Mouse (Mus musculus) kidney, adult 2 months (tissue): Measurements from ENCODE around the gene Fpgs.

Experiments used
- CTCF ChIP-seq: fragments of 200-500 bp; conservative IDR thresholded peaks from 2 replicates; pipeline ENCODE4 v1.5.1; 2011; ENCODE audit warnings: low read depth, mild to moderate bottlenecking, control low read depth, low read length, moderate library complexity, mixed read lengths; ENCODE audit not compliant: insufficient read depth, insufficient read length
- POLR2A ChIP-seq: fragments of 200-500 bp; IDR thresholded peaks from one replicate; pipeline ENCODE4 v1.6.1; 2011; ENCODE audit warnings: low read depth, low read length, control low read depth

GRCm38 (mm10) chr2:32653764-32654163 is 50.2 kb downstream of the Fpgs start:
- TF ChIP-seq CTCF = no peak
- TF ChIP-seq POLR2A = no peak
